ENCODE assay signal across 8 mouse cellular contexts in genomic region chr2:160367448-160368208, GRCm38 (mm10). TPM values are rescaled to one million over a fixed set of nuclear protein-coding genes. Genes with fewer than 3 reads are reported as not detected.
A peak's percentile ranks its signal among the peaks of the same experiment; 100 is the strongest.
DNase-seq lines count a peak whose midpoint lies in the region; ATAC-seq and TF ChIP-seq lines count a peak whose summit lies in the region.

No protein-coding gene starts in this region.

- H3K9me3 ChIP-seq in ES-Bruce4 (replicated peaks; ENCODE audit: control insufficient read depth, insufficient read depth, low read length, poor library complexity, severe bottlenecking) = no peaks in the 10 kb centered on the region
- no peaks in the 10 kb centered on the region for H3K9me3 ChIP-seq in forebrain, embryonic 15.5 days

- H3K27me3 ChIP-seq in ES-Bruce4 (ENCODE audit: control insufficient read depth, insufficient read depth, low read length, poor library complexity, severe bottlenecking) = peaks cover 41% of the 10 kb centered on the region
- H3K27me3 ChIP-seq in forebrain, embryonic 15.5 days = peaks cover 66% of the 10 kb centered on the region

- under 1% methylated on average over 45 of the region's 45 CpGs for WGBS in forebrain, embryonic 15.5 days
- WGBS in lung, adult 2 months = under 1% methylated on average over 45 of the region's 45 CpGs
- WGBS in olfactory bulb, adult 2 months = under 1% methylated on average over 45 of the region's 45 CpGs

- H3K4me3 ChIP-seq in ES-Bruce4 (ENCODE audit: low read depth, low read length) = peak overlapping the region; percentile 49
- peak overlapping the region; percentile 71 for H3K4me3 ChIP-seq in forebrain, embryonic 15.5 days
- peak overlapping the region; percentile 57 for H3K4me3 ChIP-seq in layer of hippocampus, adult 2 months
- peak overlapping the region; percentile 67 for H3K4me3 ChIP-seq in lung, adult 2 months (replicated peaks; ENCODE audit: extremely low read depth, low read depth, low read length)
- peak overlapping the region; percentile 56 for H3K4me3 ChIP-seq in olfactory bulb, adult 2 months (ENCODE audit: insufficient read depth, low read depth, low read length)

- peak; percentile 25 for DNase-seq in cerebellum, adult 11 months
- DNase-seq in heart, postnatal 25 days (ENCODE audit: low spot score) = peak; percentile 77
- peak; percentile 88 to 93 for DNase-seq in layer of hippocampus, adult 2 months (ENCODE audit: low spot score in 2 of 2)
- peak; percentile 91 for DNase-seq in lung, adult 2 months
- DNase-seq in thymus, adult 18-20 months = peak; percentile 71 to 73

- H3K4me1 ChIP-seq in ES-Bruce4 (ENCODE audit: control insufficient read depth, insufficient read depth, low read length) = no peaks in the 10 kb centered on the region
- H3K4me1 ChIP-seq in forebrain, embryonic 15.5 days = peaks cover 50% of the 10 kb centered on the region
- H3K4me1 ChIP-seq in lung, adult 2 months (ENCODE audit: control insufficient read depth, insufficient read depth, low read length) = peaks cover 17% of the 10 kb centered on the region
- peaks cover 38% of the 10 kb centered on the region for H3K4me1 ChIP-seq in olfactory bulb, adult 2 months (ENCODE audit: control insufficient read depth, insufficient read depth, low read length)

- intact Hi-C loops in heart, postnatal 25 days (cut with DNase I) = loop anchor here (2.0 to 10.0 kb wide), 4 partner anchors 305 to 1453 kb away; no protein-coding TSS in a partner anchor

- 0 out of 2 replicates have a peak, but pooled peaks have one; percentile 26 for TF ChIP-seq EP300 in ES-Bruce4 (IDR thresholded peaks at IDR 0.05; ENCODE audit: insufficient read depth, low read depth, low read length)

- H3K36me3 ChIP-seq in ES-Bruce4 (ENCODE audit: control insufficient read depth, insufficient read depth, low read length, poor library complexity, severe bottlenecking) = no peaks in the 10 kb centered on the region
- H3K36me3 ChIP-seq in forebrain, embryonic 15.5 days = no peaks in the 10 kb centered on the region

- H3K9ac ChIP-seq in ES-Bruce4 (ENCODE audit: low read depth, poor library complexity, severe bottlenecking) = no peak overlapping the region
- H3K9ac ChIP-seq in forebrain, embryonic 15.5 days (replicated peaks) = peak overlapping the region; percentile 84

- H3K27ac ChIP-seq in ES-Bruce4 (ENCODE audit: insufficient read depth, low read length) = no peak overlapping the region
- peak overlapping the region; percentile 92 for H3K27ac ChIP-seq in forebrain, embryonic 15.5 days (replicated peaks)
- peak overlapping the region; percentile 77 for H3K27ac ChIP-seq in layer of hippocampus, adult 2 months
- H3K27ac ChIP-seq in olfactory bulb, adult 2 months (ENCODE audit: insufficient read depth, low read depth, low read length) = no peak overlapping the region

- ATAC-seq in forebrain, embryonic 15.5 days (replicated peaks) = peak; percentile 66

- H3K4me2 ChIP-seq in forebrain, embryonic 15.5 days (replicated peaks) = peak overlapping the region; percentile 92

- peak; percentile 84 for TF ChIP-seq CTCF in ES-Bruce4 (IDR thresholded peaks at IDR 0.05; ENCODE audit: low read depth, low read length)
- TF ChIP-seq CTCF in layer of hippocampus, adult 2 months (conservative IDR thresholded peaks at IDR 0.05) = peak; percentile 97
- TF ChIP-seq CTCF in lung, adult 2 months (IDR thresholded peaks at IDR 0.05; ENCODE audit: insufficient read depth, low read length) = peak; percentile 92
- TF ChIP-seq CTCF in olfactory bulb, adult 2 months (IDR thresholded peaks at IDR 0.05; ENCODE audit: insufficient read depth, low read depth, low read length) = peak; percentile 86

- no peak for TF ChIP-seq POLR2A in ES-Bruce4 (IDR thresholded peaks at IDR 0.05; ENCODE audit: insufficient read depth, low read length)
- peak; percentile 21; the same call in 1 of the 2 replicates for TF ChIP-seq POLR2A in lung, adult 2 months (IDR thresholded peaks at IDR 0.05; ENCODE audit: borderline replicate concordance, extremely low read depth, low read depth, low read length)
- no peak for TF ChIP-seq POLR2A in olfactory bulb, adult 2 months (IDR thresholded peaks at IDR 0.05; ENCODE audit: insufficient read depth, low read depth, low read length)

RNA-seq across cellular contexts. Expression of gene Mafb, which starts 0.8 kb away (rescaled TPM):
- 0.24 and 0.46 TPM in 2 replicates for polyA plus RNA-seq in ES-Bruce4 (2011; ENCODE audit: insufficient read depth, insufficient read length, low read depth, missing spikeins)
- 13.5 and 16.2 TPM in 2 replicates for polyA plus RNA-seq in forebrain, embryonic 15.5 days (2015; fragmentation: Nextera tagmentation; extraction: Ambion mirVana)
- total RNA-seq in heart, postnatal 25 days (2021) = 10 to 100 TPM; 11.2 to 13.1 TPM
- 10 to 100 TPM; 11.9 to 12.8 TPM for total RNA-seq in layer of hippocampus, adult 2 months (2021)
- polyA plus RNA-seq in lung, adult 2 months (2012; rRNA removed) = 5.3 and 5.4 TPM in 2 replicates
- polyA plus RNA-seq in olfactory bulb, adult 2 months (2012; ENCODE audit: insufficient read depth, insufficient read length, low replicate concordance, missing spikeins) = not detected in 2 replicates

RNA-seq across cellular contexts. Expression of gene Gm826, which starts 33.7 kb away (rescaled TPM):
- not detected in 2 replicates for polyA plus RNA-seq in ES-Bruce4 (2011; ENCODE audit: insufficient read depth, insufficient read length, low read depth, missing spikeins)
- polyA plus RNA-seq in forebrain, embryonic 15.5 days (2015; fragmentation: Nextera tagmentation; extraction: Ambion mirVana) = 0.24 TPM in 2 replicates
- 1 to 10 TPM; 8.1 to 9.4 TPM for total RNA-seq in heart, postnatal 25 days (2021)
- not detected for total RNA-seq in layer of hippocampus, adult 2 months (2021)
- 0.58 TPM in 1 of 2 replicates, not detected in the other for polyA plus RNA-seq in lung, adult 2 months (2012; rRNA removed)
- polyA plus RNA-seq in olfactory bulb, adult 2 months (2012; ENCODE audit: insufficient read depth, insufficient read length, low replicate concordance, missing spikeins) = not detected in 2 replicates

Comparison
In these comparisons a context has a peak if more than half of its experiments do, and no peak if none do; other contexts are left out.
1. H3K27ac ChIP-seq: peak in forebrain, embryonic 15.5 days (single experiment) and layer of hippocampus, adult 2 months (single experiment); none in ES-Bruce4 (single experiment) and olfactory bulb, adult 2 months (single experiment).
2. DNase-seq: peak in every context shown above with its lines; median percentile 91 in lung, adult 2 months; 90 in layer of hippocampus, adult 2 months; 77 in heart, postnatal 25 days; 72 in thymus, adult 18-20 months; 25 in cerebellum, adult 11 months.
3. Peak in every context shown above with its lines, with median percentiles within 50 percentile points of each other: H3K4me3 ChIP-seq and CTCF ChIP-seq.